Mouse (Mus musculus): Measurements from ENCODE around the gene Cnp. TPM values are rescaled to one million over a fixed set of nuclear protein-coding genes. Genes with fewer than 3 reads are reported as not detected.

The Cnp gene
- polyA plus RNA-seq, 1 experiment from 2014 or later, result 31.4 TPM

DNA sequence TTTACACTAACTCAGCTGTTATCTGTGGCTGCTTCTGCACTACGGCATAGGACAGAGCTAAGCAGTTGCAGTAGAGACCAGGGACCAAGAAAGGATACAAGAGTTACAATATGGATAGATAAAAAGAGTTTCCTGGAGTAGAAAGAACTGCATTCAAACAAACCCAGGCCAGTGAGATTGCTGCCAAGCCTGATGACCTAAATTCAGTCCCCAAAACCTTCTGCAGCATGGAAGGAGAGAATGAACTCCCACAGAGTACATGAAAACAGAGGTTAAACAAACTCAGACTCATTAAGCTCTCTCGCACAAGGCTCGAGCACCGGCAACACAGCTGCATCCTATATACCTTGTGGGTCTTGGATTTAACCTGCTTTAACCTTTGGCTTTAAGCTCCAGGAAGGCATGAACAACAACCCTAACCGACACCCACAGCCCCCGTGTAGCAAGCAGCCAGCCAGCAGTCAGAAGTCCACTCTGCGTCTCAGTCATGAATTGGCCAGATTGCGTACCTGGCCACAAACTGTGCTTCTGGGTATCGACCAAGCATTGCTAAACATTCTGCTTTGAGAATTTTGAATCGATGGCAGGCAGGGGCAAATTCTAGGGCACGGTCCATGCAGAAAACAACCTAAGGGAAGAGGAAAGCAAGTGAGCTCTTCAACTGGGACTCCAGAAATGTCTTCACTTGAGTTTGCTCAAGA is 17.8 kb downstream of the Cnp start:
- DNase-seq (ENCODE audit: low spot score), result no peak

DNA sequence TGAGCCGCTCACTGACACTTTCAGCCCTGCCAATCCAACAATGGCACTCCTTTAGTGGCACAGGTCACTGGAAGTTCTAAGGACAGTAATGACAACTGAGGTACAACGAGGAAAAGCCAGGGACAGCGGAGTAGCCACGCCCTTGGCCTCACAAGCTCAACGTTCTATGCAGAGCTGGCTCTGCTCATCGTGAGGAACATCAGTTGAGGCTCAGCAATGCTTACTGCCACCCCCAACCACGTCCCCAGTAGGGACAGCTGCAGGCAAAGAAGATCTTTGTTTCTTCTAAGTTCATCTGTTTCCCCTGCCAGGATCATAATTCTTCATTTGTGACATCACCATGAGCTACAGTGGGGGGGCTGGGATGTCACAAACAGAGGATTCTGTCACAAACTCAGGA is 19.9 kb downstream of the Cnp start:
- Histone ChIP-seq H3K36me3 (ENCODE audit: insufficient read depth, low read length) (peaks cover 54% of the 10 kb centered on the region), H3K4me1 (ENCODE audit: insufficient read depth, low read depth, low read length) (no peaks in the 10 kb centered on the region), H3K4me2 (replicated peaks; ENCODE audit: low read depth, low read length) (no peak overlapping the region), H3K4me3 (ENCODE audit: low read depth, low read length) (no peak overlapping the region), H3K9ac (replicated peaks; ENCODE audit: low read depth) (no peak overlapping the region), H3K9me3 (ENCODE audit: low read length) (no peaks in the 10 kb centered on the region), H3K27me3 (replicated peaks; ENCODE audit: insufficient read depth, low read length) (no peaks in the 10 kb centered on the region), H3K27ac (ENCODE audit: low read length) (no peak overlapping the region)
- no peak for TF ChIP-seq EP300 (IDR thresholded peaks at IDR 0.05)
- no peak for TF ChIP-seq CTCF (IDR thresholded peaks at IDR 0.05)
- ATAC-seq (no peak), DNase-seq (ENCODE audit: low spot score) (no peak)
- 86% methylated on average over 7 of the region's 7 CpGs for WGBS

More for the DNA sequence above, 17.8 kb downstream of the Cnp start:
- Histone ChIP-seq H3K4me3 (ENCODE audit: low read depth, low read length) (no peak overlapping the region), H3K4me2 (replicated peaks; ENCODE audit: low read depth, low read length) (no peak overlapping the region), H3K4me1 (ENCODE audit: insufficient read depth, low read depth, low read length) (no peaks in the 10 kb centered on the region), H3K27ac (ENCODE audit: low read length) (no peak overlapping the region), H3K36me3 (ENCODE audit: insufficient read depth, low read length) (peaks cover 52% of the 10 kb centered on the region), H3K9ac (replicated peaks; ENCODE audit: low read depth) (no peak overlapping the region), H3K27me3 (replicated peaks; ENCODE audit: insufficient read depth, low read length) (no peaks in the 10 kb centered on the region), H3K9me3 (ENCODE audit: low read length) (no peaks in the 10 kb centered on the region)
- 94% methylated on average over 11 of the region's 11 CpGs for WGBS
- no peak for TF ChIP-seq EP300 (IDR thresholded peaks at IDR 0.05)
- no peak for TF ChIP-seq CTCF (IDR thresholded peaks at IDR 0.05)
- no peak for ATAC-seq

DNA sequence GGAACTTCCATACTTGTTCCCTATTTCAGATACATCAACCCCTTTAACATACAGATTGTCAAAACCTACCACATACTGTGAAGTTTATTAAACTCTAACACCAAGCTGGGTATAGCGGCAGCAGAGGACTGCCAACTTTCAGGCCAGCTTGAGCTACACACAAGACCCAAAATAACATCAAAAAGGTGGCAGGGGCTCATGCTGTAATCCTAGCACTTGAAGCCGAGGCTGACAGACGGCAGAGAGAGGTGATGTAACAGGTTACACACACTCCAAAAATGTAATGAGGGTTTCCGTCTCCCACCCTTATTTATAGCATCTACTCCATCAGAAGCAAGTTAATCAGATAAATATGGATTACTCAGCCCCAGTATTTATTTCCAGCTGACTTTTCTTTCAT is 20.8 kb downstream of the Cnp start:
- no peak for DNase-seq (ENCODE audit: low spot score)
- 76% methylated on average over 4 of the region's 4 CpGs for WGBS
- H3K4me3 ChIP-seq (ENCODE audit: low read depth, low read length), result no peak overlapping the region
- no peaks in the 10 kb centered on the region for H3K4me1 ChIP-seq (ENCODE audit: insufficient read depth, low read depth, low read length)
- no peak overlapping the region for H3K27ac ChIP-seq (ENCODE audit: low read length)
- no peak for ATAC-seq
- H3K9ac ChIP-seq (replicated peaks; ENCODE audit: low read depth), result no peak overlapping the region
- H3K9me3 ChIP-seq (ENCODE audit: low read length), result no peaks in the 10 kb centered on the region
- peaks cover 58% of the 10 kb centered on the region for H3K36me3 ChIP-seq (ENCODE audit: insufficient read depth, low read length)
- no peak overlapping the region for H3K4me2 ChIP-seq (replicated peaks; ENCODE audit: low read depth, low read length)
- no peaks in the 10 kb centered on the region for H3K27me3 ChIP-seq (replicated peaks; ENCODE audit: insufficient read depth, low read length)
- TF ChIP-seq EP300 (IDR thresholded peaks at IDR 0.05) (no peak), CTCF (IDR thresholded peaks at IDR 0.05) (no peak)

DNA sequence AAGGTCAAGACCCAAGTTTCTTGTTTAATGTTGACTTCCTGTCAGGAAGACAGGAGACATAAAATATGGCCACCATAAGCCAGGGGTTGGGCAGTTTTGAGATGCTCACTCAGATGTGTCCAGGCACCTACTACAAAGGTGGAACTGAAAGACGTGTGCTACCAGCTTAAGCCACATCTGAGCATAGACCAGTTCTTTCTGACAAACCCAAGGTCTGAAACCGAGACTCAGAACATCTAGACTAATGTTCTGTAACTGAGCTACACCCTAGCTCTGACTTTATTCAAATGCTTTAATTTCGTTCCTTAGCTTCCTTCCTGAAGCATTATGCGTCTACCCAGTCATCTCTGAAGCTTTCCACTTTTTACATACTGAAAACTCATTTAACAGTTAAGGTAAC is 23.4 kb downstream of the Cnp start:
- Histone ChIP-seq H3K9me3 (ENCODE audit: low read length) (no peaks in the 10 kb centered on the region), H3K9ac (replicated peaks; ENCODE audit: low read depth) (no peak overlapping the region), H3K4me3 (ENCODE audit: low read depth, low read length) (no peak overlapping the region), H3K4me1 (ENCODE audit: insufficient read depth, low read depth, low read length) (no peaks in the 10 kb centered on the region), H3K27me3 (replicated peaks; ENCODE audit: insufficient read depth, low read length) (no peaks in the 10 kb centered on the region), H3K36me3 (ENCODE audit: insufficient read depth, low read length) (peaks cover 45% of the 10 kb centered on the region), H3K4me2 (replicated peaks; ENCODE audit: low read depth, low read length) (no peak overlapping the region), H3K27ac (ENCODE audit: low read length) (no peak overlapping the region)
- ATAC-seq (no peak), DNase-seq (ENCODE audit: low spot score) (no peak)
- TF ChIP-seq EP300 (IDR thresholded peaks at IDR 0.05), result no peak
- TF ChIP-seq CTCF (IDR thresholded peaks at IDR 0.05), result no peak
- 77% methylated on average over 4 of the region's 4 CpGs for WGBS

DNA sequence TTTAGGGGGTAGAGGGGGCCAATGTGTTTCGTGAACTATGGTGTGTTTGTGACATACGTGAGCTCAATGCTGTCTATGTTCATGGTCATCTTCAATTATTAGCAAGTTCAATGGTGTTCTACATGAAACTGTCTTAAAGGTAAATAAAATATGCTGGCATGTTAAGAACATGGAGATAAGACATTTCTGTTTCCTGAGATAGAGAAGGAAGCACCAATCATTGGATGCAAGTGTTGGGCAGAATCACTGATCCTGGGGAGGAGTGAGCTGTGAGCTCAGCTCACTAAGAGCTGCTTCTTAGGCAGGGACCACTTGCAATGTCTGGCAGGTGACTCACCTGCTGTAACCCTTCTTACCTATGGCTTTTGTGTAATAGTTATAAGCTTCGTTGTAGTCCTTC is 26.7 kb downstream of the Cnp start:
- TF ChIP-seq EP300 (IDR thresholded peaks at IDR 0.05), result no peak
- no peak for TF ChIP-seq CTCF (IDR thresholded peaks at IDR 0.05)
- WGBS, result 91% methylated on average over 3 of the region's 3 CpGs
- peaks cover 31% of the 10 kb centered on the region for H3K36me3 ChIP-seq (ENCODE audit: insufficient read depth, low read length)
- H3K4me1 ChIP-seq (ENCODE audit: insufficient read depth, low read depth, low read length), result 0 out of 2 replicates have a peak, but pooled peaks cover 4% of the 10 kb centered on the region
- no peaks in the 10 kb centered on the region for H3K27me3 ChIP-seq (replicated peaks; ENCODE audit: insufficient read depth, low read length)
- no peak overlapping the region for H3K27ac ChIP-seq (ENCODE audit: low read length)
- no peaks in the 10 kb centered on the region for H3K9me3 ChIP-seq (ENCODE audit: low read length)
- no peak for DNase-seq (ENCODE audit: low spot score)
- H3K4me2 ChIP-seq (replicated peaks; ENCODE audit: low read depth, low read length), result no peak overlapping the region
- H3K9ac ChIP-seq (replicated peaks; ENCODE audit: low read depth), result no peak overlapping the region
- ATAC-seq, result no peak
- no peak overlapping the region for H3K4me3 ChIP-seq (ENCODE audit: low read depth, low read length)

DNA sequence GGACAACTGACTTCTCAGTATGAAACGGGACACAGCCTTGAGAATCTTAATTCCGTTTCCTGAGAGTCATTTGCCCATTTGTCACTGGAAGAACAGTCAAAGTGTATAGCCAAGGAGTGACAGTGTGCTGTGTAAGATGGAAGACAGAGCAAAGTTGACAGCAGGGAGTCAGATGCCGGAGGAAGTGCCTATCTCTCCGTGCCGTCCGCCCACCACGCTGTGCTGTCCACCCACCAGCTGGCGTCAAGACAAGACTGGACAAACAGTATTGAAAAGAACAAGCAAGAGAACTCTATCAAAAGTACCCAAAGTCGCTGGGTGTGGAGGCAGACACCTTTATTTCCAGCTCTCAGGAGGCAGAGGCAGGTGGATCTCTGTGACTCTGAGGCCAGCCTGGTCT is 28.5 kb downstream of the Cnp start:
- Histone ChIP-seq H3K9me3 (ENCODE audit: low read length) (no peaks in the 10 kb centered on the region), H3K9ac (replicated peaks; ENCODE audit: low read depth) (no peak overlapping the region), H3K4me2 (replicated peaks; ENCODE audit: low read depth, low read length) (no peak overlapping the region), H3K27ac (ENCODE audit: low read length) (no peak overlapping the region), H3K36me3 (ENCODE audit: insufficient read depth, low read length) (peaks cover 22% of the 10 kb centered on the region; the same call in 1 of the 2 replicates), H3K27me3 (replicated peaks; ENCODE audit: insufficient read depth, low read length) (no peaks in the 10 kb centered on the region), H3K4me1 (ENCODE audit: insufficient read depth, low read depth, low read length) (0 out of 2 replicates have a peak, but pooled peaks cover 4% of the 10 kb centered on the region), H3K4me3 (ENCODE audit: low read depth, low read length) (no peak overlapping the region)
- 82% methylated on average over 9 of the region's 9 CpGs for WGBS
- no peak for DNase-seq (ENCODE audit: low spot score)
- ATAC-seq, result no peak
- no peak for TF ChIP-seq EP300 (IDR thresholded peaks at IDR 0.05)
